Mouse (Mus musculus) CH12.LX (cell line): Measurements from ENCODE around the gene Gpr146.

Experiments used
- CTCF ChIP-seq, 2 experiments: IDR thresholded peaks in 1 of 2; conservative IDR thresholded peaks in 1 of 2; 2 replicates each; pipeline ENCODE4 v1.5.1; 2011 to 2012; ENCODE audit warnings: low read depth in 2 of 2, low read length in 2 of 2, improper control_type of control experiment in 1 of 2, inconsistent platforms in 1 of 2, mild to moderate bottlenecking in 1 of 2, moderate library complexity in 1 of 2
- EP300 ChIP-seq: IDR thresholded peaks from 2 replicates; pipeline ENCODE4 v1.6.1; 2011; ENCODE audit warnings: low read length, improper control_type of control experiment
- ETS1 ChIP-seq: conservative IDR thresholded peaks from 2 replicates; pipeline ENCODE4 v1.6.1; 2012; ENCODE audit warnings: low read depth, mild to moderate bottlenecking, inconsistent platforms, low read length, improper control_type of control experiment, moderate library complexity
- GABPA ChIP-seq: IDR thresholded peaks from 2 replicates; pipeline ENCODE4 v1.6.1; 2012; ENCODE audit warnings: low read depth, low read length, improper control_type of control experiment, inconsistent platforms; ENCODE audit not compliant: insufficient replicate concordance
- MAX ChIP-seq: IDR thresholded peaks from 2 replicates; pipeline ENCODE4 v1.6.1; 2011; ENCODE audit warnings: low read length, improper control_type of control experiment
- MAZ ChIP-seq: IDR thresholded peaks from 2 replicates; pipeline ENCODE4 v1.6.1; 2012; ENCODE audit warnings: low read depth, mild to moderate bottlenecking, inconsistent platforms, low read length, improper control_type of control experiment, moderate library complexity
- USF1 ChIP-seq: IDR thresholded peaks from 2 replicates; pipeline ENCODE4 v1.6.1; 2014; ENCODE audit warnings: low read depth, mild to moderate bottlenecking, inconsistent platforms, low read length, improper control_type of control experiment
- USF2 ChIP-seq: conservative IDR thresholded peaks from 2 replicates; pipeline ENCODE4 v1.6.1; 2011; ENCODE audit warnings: low read depth, low read length, improper control_type of control experiment
- ZKSCAN1 ChIP-seq: IDR thresholded peaks from 2 replicates; pipeline ENCODE4 v1.6.1; 2012; ENCODE audit warnings: low read depth, inconsistent platforms, low read length, improper control_type of control experiment, borderline replicate concordance

DNA sequence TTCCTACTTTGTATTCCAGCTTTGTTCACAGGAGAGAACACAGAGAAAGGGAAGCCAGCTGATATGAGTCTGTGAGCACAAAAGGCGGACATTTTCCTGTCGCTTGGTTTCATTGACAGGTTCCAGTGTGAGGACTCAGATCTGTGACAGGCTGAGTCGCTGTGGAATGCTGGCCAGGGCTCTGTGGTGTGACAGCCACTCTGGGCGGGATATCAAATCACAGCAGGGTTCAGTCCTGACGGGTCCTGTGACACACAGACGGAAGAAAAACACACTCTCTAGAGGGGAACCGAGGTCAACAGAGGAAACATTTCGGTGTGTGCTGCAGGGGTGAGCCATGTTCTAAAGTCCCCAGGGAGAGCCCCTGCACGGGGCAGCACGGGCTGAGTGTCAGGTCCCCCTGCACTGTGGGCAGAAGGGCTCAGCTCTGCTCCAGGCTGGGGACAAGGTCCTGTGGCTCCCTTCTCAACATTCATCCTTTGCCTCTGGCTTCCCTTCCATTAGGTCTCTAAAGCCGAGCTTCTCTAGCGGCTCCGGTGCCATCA is 39.6 kb upstream of the Gpr146 start:
- no peak for TF ChIP-seq CTCF (conservative IDR thresholded peaks at IDR 0.05 in 1 of 2, IDR thresholded peaks at IDR 0.05 in 1 of 2; ENCODE audit: low read depth in 2 of 2, low read length in 2 of 2)
- TF ChIP-seq USF1: no peak
- TF ChIP-seq MAX: no peak
- no peak for TF ChIP-seq EP300
- no peak for TF ChIP-seq ZKSCAN1
- TF ChIP-seq USF2: no peak
- TF ChIP-seq ETS1: no peak
- TF ChIP-seq GABPA: no peak
- TF ChIP-seq MAZ: no peak
